Mouse (Mus musculus) liver, adult 2 months (tissue): ENCODE results near the gene Mfap3. TPM values are rescaled to one million over a fixed set of nuclear protein-coding genes. Genes with fewer than 3 reads are reported as not detected.
"Not testable (repeated sequence)": the region's sequence is repeated elsewhere in the genome, so short reads cannot be mapped to it uniquely, and the experiment has no call there.

Experiments
- DNase-seq: peaks from one replicate; pipeline ENCODE4 v3.0.0-alpha.2; 2011; ENCODE audit warnings: low read depth, low spot score; ENCODE audit errors: extremely low read depth
- H3K27ac ChIP-seq: fragments of 200-500 bp; replicated peaks from 2 replicates; pipeline ENCODE4 v1.5.1; 2012; ENCODE audit warnings: low read depth, mild to moderate bottlenecking, control low read depth, inconsistent platforms, low read length; ENCODE audit not compliant: insufficient read depth
- H3K27me3 ChIP-seq: fragments of 200-500 bp; 2 replicates; pipeline ENCODE4 v1.6.1; 2012; ENCODE audit warnings: mild to moderate bottlenecking, moderate library complexity, low read length, inconsistent platforms; ENCODE audit not compliant: control insufficient read depth, insufficient read depth
- H3K36me3 ChIP-seq: fragments of 200-500 bp; 2 replicates; pipeline ENCODE4 v1.6.1; 2012; ENCODE audit warnings: low read length, inconsistent platforms; ENCODE audit not compliant: control insufficient read depth, insufficient read depth
- H3K4me1 ChIP-seq: fragments of 200-500 bp; 2 replicates; pipeline ENCODE4 v1.6.1; 2011; ENCODE audit warnings: low read length; ENCODE audit not compliant: control insufficient read depth, insufficient read depth
- H3K4me3 ChIP-seq: fragments of 200-500 bp; 2 replicates; pipeline ENCODE4 v1.5.1; 2011; ENCODE audit warnings: low read depth, mild to moderate bottlenecking, control low read depth, low read length, moderate library complexity; ENCODE audit not compliant: insufficient read depth
- H3K79me2 ChIP-seq: fragments of 200-500 bp; 2 replicates; pipeline ENCODE4 v1.6.1; 2012; ENCODE audit warnings: inconsistent platforms, mild to moderate bottlenecking, low read length, moderate library complexity; ENCODE audit not compliant: control insufficient read depth, insufficient read depth
- H3K9ac ChIP-seq: fragments of 200-500 bp; 2 replicates; pipeline ENCODE4 v1.6.1; 2012; ENCODE audit warnings: low read depth, mild to moderate bottlenecking, control low read depth, inconsistent platforms, low read length
- CTCF ChIP-seq: fragments of 200-500 bp; IDR thresholded peaks from 2 replicates; pipeline ENCODE4 v1.5.1; 2011; ENCODE audit warnings: low read depth, low read length, control low read depth
- POLR2A ChIP-seq: fragments of 200-500 bp; IDR thresholded peaks from 2 replicates; pipeline ENCODE4 v1.6.1; 2011; ENCODE audit warnings: low read length, control low read depth; ENCODE audit not compliant: insufficient read depth; ENCODE audit errors: extremely low read depth
- WGBS: fragments of 180-500 bp; shearing (Covaris S2); methylation state at CpG from one replicate; pipeline ENCODE4 v1.1.7; 2018; 5-methylcytosine and 5-hydroxymethylcytosine counted together
- polyA plus RNA-seq: library from polyadenylated mRNA; depleted of rRNA; stranded (reverse); fragments of >200 nt; gene quantifications from 2 replicates; pipeline ENCODE4 v1.2.3, GENCODE M21; 2012
- total RNA-seq: library from RNA; depleted of rRNA; stranded (reverse); fragments of >200 nt; gene quantifications from 2 replicates; pipeline ENCODE4 v1.2.3, GENCODE M21; 2014

Mfap3 gene
- total and polyA plus RNA-seq, 2 experiments: 5.1 to 6.7 TPM

- WGBS: 93% methylated on average over 2 of the region's 2 CpGs
- DNase-seq: no peak
These were observed 31.8 kb downstream of the Mfap3 start for GRCm38 (mm10) chr11:57550230-57550629.

GRCm38 (mm10) chr11:57551016-57551415 is 32.6 kb downstream of the Mfap3 start:
- Histone ChIP-seq H3K79me2 (no peaks in the 10 kb centered on the region), H3K4me3 (no peak overlapping the region), H3K27ac (no peak overlapping the region), H3K4me1 (no peaks in the 10 kb centered on the region), H3K36me3 (no peaks in the 10 kb centered on the region), H3K9ac (no peak overlapping the region), H3K27me3 (no peaks in the 10 kb centered on the region)
- TF ChIP-seq POLR2A: no peak
- no peak for TF ChIP-seq CTCF
- WGBS: 77% methylated on average over 8 of the region's 8 CpGs
- no peak for DNase-seq

More at GRCm38 (mm10) chr11:57550230-57550629, 31.8 kb downstream of the Mfap3 start:
- Histone ChIP-seq H3K4me1 (no peaks in the 10 kb centered on the region), H3K27me3 (no peaks in the 10 kb centered on the region), H3K79me2 (no peaks in the 10 kb centered on the region), H3K4me3 (no peak overlapping the region), H3K36me3 (no peaks in the 10 kb centered on the region), H3K27ac (no peak overlapping the region), H3K9ac (no peak overlapping the region)
- TF ChIP-seq POLR2A (no peak), CTCF (no peak)

- Histone ChIP-seq H3K79me2 (no peaks in the 10 kb centered on the region), H3K36me3 (no peaks in the 10 kb centered on the region), H3K27me3 (no peaks in the 10 kb centered on the region), H3K4me1 (no peaks in the 10 kb centered on the region), H3K9ac (no peak overlapping the region), H3K27ac (no peak overlapping the region), H3K4me3 (no peak overlapping the region)
- DNase-seq: no peak
- WGBS: 81% methylated on average over 9 of the region's 9 CpGs
- TF ChIP-seq CTCF (no peak), POLR2A (no peak)
These were observed 34.7 kb downstream of the Mfap3 start for GRCm38 (mm10) chr11:57553015-57553780.

DNA sequence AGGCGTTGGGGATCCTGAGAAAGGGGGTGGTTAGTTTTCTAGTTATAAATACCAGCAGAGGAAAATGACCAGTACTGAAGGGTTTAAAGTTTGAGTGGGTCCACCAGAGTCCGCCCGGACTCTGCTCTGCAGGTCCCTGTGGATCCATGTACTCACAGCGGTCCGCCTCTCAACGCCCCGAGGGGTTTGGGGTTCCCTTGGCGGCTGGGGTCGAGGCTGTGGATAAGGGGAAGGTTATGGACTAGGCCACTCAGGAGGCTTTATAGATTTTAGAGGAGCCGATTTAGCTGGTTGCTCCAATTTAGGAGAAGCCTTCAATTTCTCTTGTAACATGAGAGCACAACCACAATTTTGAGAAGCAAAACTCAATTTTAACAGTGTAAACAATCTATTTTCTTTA is 39.5 kb downstream of the Mfap3 start:
- not testable (repeated sequence) for H3K27ac ChIP-seq, H3K4me1 ChIP-seq, H3K4me3 ChIP-seq, H3K36me3 ChIP-seq, H3K27me3 ChIP-seq, H3K9ac ChIP-seq, DNase-seq, H3K79me2 ChIP-seq
- WGBS: 93% methylated on average over 9 of the region's 10 CpGs

- H3K9ac ChIP-seq: no peak overlapping the region
- DNase-seq: no peak
- H3K36me3 ChIP-seq: no peaks in the 10 kb centered on the region
- H3K27ac ChIP-seq: no peak overlapping the region
- no peaks in the 10 kb centered on the region for H3K4me1 ChIP-seq
- WGBS: 71% methylated on average over 12 of the region's 12 CpGs
- no peaks in the 10 kb centered on the region; the same call in 1 of the 2 replicates for H3K27me3 ChIP-seq
- no peak for TF ChIP-seq POLR2A
- no peak for TF ChIP-seq CTCF
- H3K79me2 ChIP-seq: no peaks in the 10 kb centered on the region
- no peak overlapping the region for H3K4me3 ChIP-seq
These were observed 46.1 kb downstream of the Mfap3 start for GRCm38 (mm10) chr11:57564564-57564963.
